Mouse (Mus musculus): Measurements from ENCODE around the gene Acadm.

Acadm gene

GRCm38 (mm10) chr3:153897216-153897615 lies 47.2 kb downstream of the Acadm start:
- DNase-seq, result no peak

- no peak for DNase-seq
Measured at GRCm38 (mm10) chr3:153895454-153895853, 49.0 kb downstream of the Acadm start.

- no peak for DNase-seq
Measured at GRCm38 (mm10) chr3:153889188-153889781, 55.1 kb downstream of the Acadm start.

- DNase-seq, result no peak
Measured at GRCm38 (mm10) chr3:153888141-153888540, 56.3 kb downstream of the Acadm start.

- no peak for DNase-seq
Measured at GRCm38 (mm10) chr3:153886296-153886695, 58.1 kb downstream of the Acadm start.

Data from cerebellum, adult 9-10 months (tissue).